Mouse (Mus musculus): Measurements from ENCODE around the gene Brsk1.

The Brsk1 gene

DNA sequence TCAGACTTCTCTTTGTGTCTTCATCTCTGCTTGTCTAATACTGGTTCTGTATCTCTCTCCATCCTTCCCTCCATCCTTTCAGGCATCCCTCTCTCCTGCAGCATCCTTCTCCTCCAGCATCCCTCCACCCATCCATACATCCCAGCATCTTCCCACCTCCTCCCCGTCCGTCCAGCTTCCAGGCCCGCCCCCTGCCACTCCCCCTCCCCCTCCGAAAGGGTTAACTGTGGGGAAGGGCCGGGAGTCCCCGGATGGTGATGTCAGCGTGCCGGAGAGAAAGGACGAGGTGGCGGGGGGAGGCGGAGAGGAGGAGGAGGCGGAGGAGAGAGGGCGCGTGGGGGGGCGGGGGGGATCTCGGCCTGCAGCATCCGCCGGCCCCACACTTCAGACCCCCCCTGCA lies at the start of gene Brsk1:
Brsk1 (plus strand) TSS at position 218 of the 400 bp plus-strand sequence.
- in situ Hi-C loops (cut with MboI, MseI), result loop anchor here (5.0 kb wide), 1 partner anchor 97 kb away; the partner anchor contains the start of gene Tmem238

GRCm38 (mm10) chr7:4641155-4641554 lies 49.2 kb upstream of the Brsk1 start:
- in situ Hi-C loops (cut with MboI, MseI), result no loop called here

- in situ Hi-C loops (cut with MboI, MseI), result no loop called here
Observed at GRCm38 (mm10) chr7:4641956-4642355, 48.4 kb upstream of the Brsk1 start.

DNA sequence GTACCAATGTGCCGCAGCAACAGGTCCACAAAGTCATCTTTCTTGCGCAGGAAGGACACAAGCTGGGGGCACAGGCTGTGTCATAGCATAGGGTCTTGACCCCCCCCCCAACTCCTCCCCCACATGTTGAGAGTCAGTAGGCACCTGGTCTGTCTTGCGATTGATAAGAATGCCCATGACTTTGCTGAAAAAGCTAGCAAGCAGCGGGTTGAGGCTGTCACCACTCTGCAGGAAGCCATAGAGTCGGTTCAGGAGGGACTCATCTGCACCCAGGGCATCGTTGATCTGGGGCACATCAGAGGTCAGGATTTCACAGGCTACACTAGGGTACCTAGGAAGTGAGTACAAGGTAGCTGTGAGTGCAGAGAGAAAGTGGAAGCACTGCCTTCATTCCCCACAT lies 47.2 kb upstream of the Brsk1 start:
- in situ Hi-C loops (cut with MboI, MseI), result no loop called here

DNA sequence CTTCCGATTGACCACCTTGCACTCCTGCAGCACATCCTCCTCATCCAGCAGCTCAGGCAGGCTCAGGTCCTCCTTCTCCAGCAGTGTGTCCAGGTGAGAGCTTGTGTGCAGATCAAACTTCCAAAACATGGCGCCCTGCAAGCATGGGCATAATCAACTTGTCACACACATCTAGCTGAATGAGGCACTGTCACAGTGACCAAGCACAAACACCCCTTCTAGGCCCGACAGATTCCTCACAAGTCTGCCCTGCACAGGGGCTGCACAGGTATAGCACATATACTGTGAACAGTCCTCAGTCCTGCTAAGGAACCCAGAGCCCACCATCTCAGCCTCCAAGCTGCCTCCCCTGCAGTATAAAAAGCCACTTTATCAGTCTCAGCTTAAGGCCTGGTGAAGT lies 43.6 kb upstream of the Brsk1 start:
- in situ Hi-C loops (cut with MboI, MseI), result no loop called here

- in situ Hi-C loops (cut with MboI, MseI), result no loop called here
Observed at GRCm38 (mm10) chr7:4647291-4647690, 43.1 kb upstream of the Brsk1 start.

DNA sequence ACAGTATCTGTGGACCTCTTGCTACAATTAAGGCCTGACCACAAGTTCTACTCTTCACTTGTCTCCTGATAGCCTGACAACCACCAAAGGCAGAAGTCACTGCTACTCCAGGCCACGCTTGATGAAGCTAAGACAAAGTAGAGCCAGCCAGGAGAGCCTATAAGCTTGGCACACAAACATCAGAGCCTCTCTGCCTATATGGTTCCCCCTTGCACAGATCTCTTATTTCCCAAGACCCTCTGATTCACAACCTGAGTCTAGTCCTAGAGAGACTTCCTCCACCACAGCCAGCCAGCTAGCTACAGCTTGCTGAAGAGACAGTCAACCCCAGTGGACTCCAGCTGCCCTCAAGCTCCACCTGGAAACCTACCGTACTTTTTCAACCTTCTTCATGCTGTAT lies 42.4 kb upstream of the Brsk1 start:
- in situ Hi-C loops (cut with MboI, MseI), result no loop called here

DNA sequence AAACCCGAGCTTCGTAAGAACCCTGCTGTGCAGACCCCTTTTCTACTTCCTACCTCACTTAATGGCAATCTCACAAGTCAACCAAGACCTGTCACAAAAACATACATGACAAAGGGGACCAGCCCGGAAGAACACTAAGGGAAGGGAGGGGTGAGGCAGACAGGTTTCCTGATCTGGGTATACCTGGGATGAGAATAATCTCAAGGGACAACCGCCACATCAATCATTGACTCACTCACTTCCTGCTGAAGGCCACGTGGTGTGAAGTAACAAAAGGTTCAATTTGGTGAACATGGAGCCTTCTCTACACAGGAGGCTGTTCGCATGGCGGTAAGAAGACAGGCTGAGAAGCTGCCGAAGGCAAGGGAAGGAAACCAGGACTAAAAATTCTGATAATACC lies 38.8 kb upstream of the Brsk1 start:
- in situ Hi-C loops (cut with MboI, MseI), result loop anchor here (25.0 kb wide), 1 partner anchor 1014 kb away; the partner anchor contains the start of genes Cnot3, Prpf31 and Tfpt

DNA sequence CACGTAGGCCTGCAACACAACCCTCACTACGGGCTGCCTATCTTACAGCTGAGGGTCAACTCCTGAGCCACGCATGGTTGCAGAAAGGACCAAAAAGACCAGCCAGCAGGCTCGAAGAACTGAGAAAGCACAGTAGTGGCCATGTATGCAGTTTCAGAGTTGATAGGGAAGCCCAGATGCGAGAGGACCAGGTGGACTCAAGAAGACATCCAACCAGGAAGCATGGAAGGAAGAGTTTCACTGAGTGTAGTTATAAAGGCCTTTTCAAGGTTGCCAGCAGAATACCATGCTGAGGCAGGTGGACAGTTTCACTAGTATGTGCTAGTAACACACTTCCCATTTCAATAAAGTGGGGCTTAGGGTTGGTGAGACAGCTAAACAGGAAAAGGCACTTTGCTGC lies 37.7 kb upstream of the Brsk1 start:
- in situ Hi-C loops (cut with MboI, MseI), result loop anchor here (25.0 kb wide), 1 partner anchor 1015 kb away; the partner anchor contains the start of genes Cnot3, Prpf31 and Tfpt

DNA sequence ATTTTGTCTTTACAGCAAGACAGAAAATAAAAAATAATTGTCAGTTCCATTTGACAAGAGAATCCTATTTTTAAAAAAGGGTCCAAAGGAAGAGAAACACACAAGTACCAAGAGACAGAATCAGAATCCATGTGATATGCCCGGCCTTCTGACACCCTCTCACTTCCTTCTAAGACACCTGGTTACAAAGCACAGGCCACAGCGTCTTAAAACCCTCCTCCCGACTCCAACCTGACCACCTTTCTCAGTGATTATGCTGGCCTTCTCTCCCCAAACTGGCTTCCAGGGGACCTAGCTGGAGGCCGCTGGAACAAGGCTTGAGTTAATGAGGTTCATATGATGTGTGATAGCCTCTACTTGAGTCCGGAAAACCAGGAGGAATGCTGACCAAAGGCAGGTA lies 37.1 kb upstream of the Brsk1 start:
- in situ Hi-C loops (cut with MboI, MseI), result loop anchor here (25.0 kb wide), 1 partner anchor 1016 kb away; the partner anchor contains the start of genes Cnot3, Prpf31 and Tfpt

DNA sequence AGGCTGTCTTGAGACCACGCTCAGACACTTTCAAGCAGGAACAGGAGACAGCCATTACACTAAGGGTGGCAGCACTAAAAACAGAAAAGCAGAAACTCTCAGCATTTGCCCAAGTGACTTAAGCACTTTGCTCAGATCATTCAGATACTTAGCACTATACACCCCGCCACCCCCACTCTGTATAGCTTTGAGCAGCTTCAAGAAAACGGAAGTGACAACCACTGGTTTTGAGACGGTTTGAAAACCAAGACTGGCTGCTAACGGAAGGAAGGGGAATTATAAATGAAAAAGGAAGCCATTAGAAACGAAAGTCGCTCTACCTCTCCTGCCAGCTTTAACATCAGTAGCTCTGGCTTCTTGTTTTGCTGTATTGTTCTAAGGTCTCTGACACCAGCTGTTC lies 36.6 kb upstream of the Brsk1 start:
- in situ Hi-C loops (cut with MboI, MseI), result loop anchor here (25.0 kb wide), 1 partner anchor 1016 kb away; the partner anchor contains the start of genes Cnot3, Prpf31 and Tfpt

GRCm38 (mm10) chr7:4654221-4654620 lies 36.2 kb upstream of the Brsk1 start:
- in situ Hi-C loops (cut with MboI, MseI), result loop anchor here (25.0 kb wide), 1 partner anchor 1017 kb away; the partner anchor contains the start of genes Cnot3, Prpf31 and Tfpt

- in situ Hi-C loops (cut with MboI, MseI), result loop anchor here (25.0 kb wide), 1 partner anchor 1018 kb away; the partner anchor contains the start of genes Cnot3, Prpf31 and Tfpt
Observed at GRCm38 (mm10) chr7:4655393-4655792, 35.0 kb upstream of the Brsk1 start.

DNA sequence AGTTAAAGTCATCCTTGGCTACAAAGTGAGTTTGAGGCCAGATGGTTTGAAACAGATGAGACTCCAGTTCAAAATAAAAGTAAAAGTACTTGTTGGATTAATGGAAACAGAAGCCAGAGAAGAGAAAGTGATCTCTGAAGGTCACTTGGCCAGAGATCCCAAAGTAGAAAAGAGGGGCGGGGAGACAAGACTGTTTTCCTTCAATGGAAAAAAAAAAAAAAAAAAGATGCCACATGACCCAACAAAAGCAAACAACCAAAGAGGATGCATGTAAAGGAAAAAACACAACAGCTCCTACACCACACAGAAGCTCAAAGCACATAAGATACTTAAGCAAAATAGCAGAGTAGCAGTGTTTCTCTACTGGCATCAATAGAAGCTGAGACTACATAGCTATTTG lies 34.5 kb upstream of the Brsk1 start:
- in situ Hi-C loops (cut with MboI, MseI), result loop anchor here (25.0 kb wide), 1 partner anchor 1019 kb away; the partner anchor contains the start of genes Cnot3, Prpf31 and Tfpt

DNA sequence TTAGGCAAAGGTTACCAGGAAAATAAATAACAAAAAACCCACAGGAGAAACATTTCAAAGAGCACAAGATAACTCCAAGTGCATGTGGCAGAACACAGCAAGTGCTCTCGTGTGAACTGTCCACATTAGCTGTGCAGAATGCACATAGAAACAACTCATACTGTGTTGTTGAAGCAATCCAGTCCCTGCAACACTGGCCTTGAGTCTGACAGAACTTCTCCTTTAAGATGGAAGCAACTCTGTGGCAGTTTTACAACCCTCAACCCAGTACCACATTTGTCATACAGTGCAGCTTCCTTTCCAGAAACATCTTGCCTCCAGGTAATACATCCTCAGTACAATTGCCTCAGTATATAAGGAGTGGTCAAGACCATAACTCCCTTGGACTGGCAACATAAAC lies 33.6 kb upstream of the Brsk1 start:
- in situ Hi-C loops (cut with MboI, MseI), result loop anchor here (25.0 kb wide), 1 partner anchor 1020 kb away; the partner anchor contains the start of genes Cnot3, Prpf31 and Tfpt

- in situ Hi-C loops (cut with MboI, MseI), result loop anchor here (25.0 kb wide), 1 partner anchor 1020 kb away; the partner anchor contains the start of genes Cnot3, Prpf31 and Tfpt
Observed at GRCm38 (mm10) chr7:4657521-4658127, 32.8 kb upstream of the Brsk1 start.

DNA sequence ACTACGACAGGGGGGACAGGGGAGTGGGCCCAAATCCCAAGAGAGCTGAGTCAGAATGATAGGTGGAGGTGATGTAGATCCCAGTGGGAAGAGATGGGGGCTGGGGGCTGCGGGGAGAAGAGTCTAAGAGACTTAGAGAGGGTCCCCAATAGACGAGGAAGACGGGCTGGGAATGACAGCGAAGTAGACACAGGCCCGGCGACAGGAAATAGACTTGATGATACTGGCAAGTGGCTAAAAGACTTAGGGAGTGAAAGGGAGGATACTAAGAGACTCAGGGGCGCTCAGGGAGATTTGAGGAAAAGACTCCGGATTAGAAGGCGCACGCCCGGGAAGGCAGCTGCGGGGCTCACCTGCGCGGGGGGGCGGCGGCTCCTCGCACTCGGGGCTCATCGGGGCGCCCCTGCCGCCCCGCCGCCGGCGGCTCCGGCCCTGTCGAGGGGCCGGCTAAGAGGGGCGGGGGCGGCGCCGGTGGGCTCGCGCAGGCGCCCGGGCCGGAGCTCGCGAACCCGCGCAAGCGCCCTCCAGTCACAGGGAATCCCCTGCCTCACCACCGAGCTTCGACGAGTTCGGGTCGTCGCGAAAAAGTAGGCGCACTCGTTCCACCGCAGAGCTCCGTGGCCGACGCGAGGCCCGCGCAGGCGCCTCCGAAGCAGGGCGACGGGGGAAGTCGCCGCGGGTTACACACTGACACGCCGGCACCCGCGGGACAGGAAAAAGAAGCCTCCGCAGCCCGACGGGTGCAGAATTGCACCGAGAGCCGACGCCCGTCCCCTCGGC lies 32.1 kb upstream of the Brsk1 start:
- in situ Hi-C loops (cut with MboI, MseI), result loop anchor here (25.0 kb wide), 1 partner anchor 1021 kb away; the partner anchor contains the start of genes Cnot3, Prpf31 and Tfpt

DNA sequence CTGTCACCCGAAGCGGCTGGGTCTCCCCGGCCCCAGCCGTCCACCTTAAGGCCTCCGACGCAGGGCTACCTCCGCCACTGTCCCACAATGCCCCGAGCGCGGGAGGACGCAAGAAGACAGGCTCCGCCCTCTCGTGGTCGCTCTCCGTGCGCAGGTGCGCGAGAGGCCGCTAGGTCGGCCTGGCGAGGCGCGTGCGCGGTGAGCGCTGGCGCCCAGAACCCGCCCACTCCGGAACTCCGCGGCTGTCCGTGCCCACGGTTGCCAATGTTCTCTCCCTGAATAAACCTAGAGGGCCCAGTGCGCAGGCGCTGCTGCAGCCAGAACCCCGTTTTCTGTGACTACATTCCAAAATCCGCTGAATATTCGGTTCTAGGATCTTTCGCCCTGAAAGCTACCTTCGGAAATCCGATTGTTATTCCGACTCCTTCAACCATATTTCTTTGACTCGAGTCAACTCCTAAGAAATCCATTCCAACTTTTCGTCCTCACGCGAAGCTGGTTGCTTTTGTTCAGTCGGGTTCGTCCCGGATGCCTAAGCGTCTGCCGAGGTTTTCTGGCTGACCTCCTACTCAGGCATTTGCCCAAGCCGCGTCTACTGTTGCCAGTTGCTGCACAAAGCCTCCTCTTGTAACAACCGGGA lies 31.4 kb upstream of the Brsk1 start, which contains the start of gene Ppp6r1:
Ppp6r1 (minus strand) TSS at position 108 of the 640 bp plus-strand sequence.
- in situ Hi-C loops (cut with MboI, MseI), result loop anchor here (25.0 kb wide), 1 partner anchor 1022 kb away; the partner anchor contains the start of genes Cnot3, Prpf31 and Tfpt

- in situ Hi-C loops (cut with MboI, MseI), result loop anchor here (25.0 kb wide), 1 partner anchor 1023 kb away; the partner anchor contains the start of genes Cnot3, Prpf31 and Tfpt
Observed at GRCm38 (mm10) chr7:4659911-4660443, 30.4 kb upstream of the Brsk1 start.

GRCm38 (mm10) chr7:4663179-4663578 lies 27.2 kb upstream of the Brsk1 start:
- in situ Hi-C loops (cut with MboI, MseI), result loop anchor here (25.0 kb wide), 1 partner anchor 1026 kb away; the partner anchor contains the start of genes Cnot3, Prpf31 and Tfpt

DNA sequence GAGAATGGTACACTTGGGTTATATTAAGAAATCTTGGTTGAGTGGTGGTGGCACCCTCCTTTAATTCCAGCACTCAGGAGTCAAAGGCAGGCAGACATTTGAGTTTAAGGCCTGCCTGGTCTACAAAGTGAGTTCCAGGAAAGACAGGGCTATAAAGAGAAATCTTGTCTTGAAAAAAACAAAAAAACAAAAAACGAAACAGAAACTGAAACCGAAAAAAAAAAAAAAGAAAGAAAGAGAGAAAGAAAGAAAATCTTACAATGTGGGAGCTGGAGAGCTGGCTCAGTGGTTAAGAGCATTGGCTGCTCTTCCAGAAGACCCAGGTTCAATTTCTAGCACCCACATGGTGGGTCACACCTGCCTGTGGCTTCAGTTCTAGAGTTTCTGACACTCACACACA lies 26.7 kb upstream of the Brsk1 start:
- in situ Hi-C loops (cut with MboI, MseI), result loop anchor here (25.0 kb wide), 1 partner anchor 1026 kb away; the partner anchor contains the start of genes Cnot3, Prpf31 and Tfpt

Measured in T-helper 1 cell (primary cell).